Mouse (Mus musculus): ENCODE results near the gene Mlxip.

- TF ChIP-seq CTCF (IDR thresholded peaks at IDR 0.05; ENCODE audit: borderline replicate concordance, extremely low read depth, insufficient read depth, insufficient read length) (no peak), POLR2A (IDR thresholded peaks at IDR 0.05; ENCODE audit: borderline replicate concordance, extremely low read depth, insufficient read depth, insufficient read length, poor library complexity, severe bottlenecking) (no peak)
Measured at GRCm38 (mm10) chr5:123408176-123408575, 13.6 kb downstream of the Mlxip start.
